Mouse (Mus musculus) CH12F3 (cell line): ENCODE measurements around the gene Ccnd3.

Experiments
- in situ Hi-C: fragments of 300-500 bp; cut with MboI; formaldehyde crosslinking; loops from 2 replicates; pipeline ENCODE4 v1.14.3; 2020; ENCODE audit warnings: low sequenced_read_pairs

Gene Ccnd3

GRCm38 (mm10) chr17:47504941-47505346, at the start of gene Ccnd3:
Gene Ccnd3, plus strand, starts transcription at chr17:47505051.
- in situ Hi-C loops = no loop called here

GRCm38 (mm10) chr17:47458310-47458709, 46.5 kb upstream of the Ccnd3 start:
- in situ Hi-C loops = no loop called here

DNA sequence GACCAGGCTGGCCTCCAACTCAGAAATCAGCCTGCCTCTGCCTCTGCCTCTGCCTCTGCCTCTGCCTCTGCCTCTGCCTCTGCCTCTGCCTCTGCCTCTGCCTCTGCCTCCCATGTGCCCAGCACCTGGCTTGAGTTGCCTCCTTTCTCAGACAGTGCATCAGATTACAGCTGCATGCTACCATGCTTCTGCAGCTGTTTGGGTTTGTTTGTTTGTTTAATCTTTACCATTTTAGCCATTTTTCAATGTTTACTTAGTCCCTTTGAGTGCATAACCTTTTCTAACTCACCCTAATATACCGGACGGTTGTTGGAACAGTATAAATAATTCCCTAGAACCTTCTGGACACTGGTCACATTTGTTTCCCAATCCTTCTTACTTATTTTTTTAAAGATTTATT, 45.9 kb upstream of the Ccnd3 start:
- in situ Hi-C loops = no loop called here

- in situ Hi-C loops = no loop called here
Observed at GRCm38 (mm10) chr17:47459341-47459919, 45.4 kb upstream of the Ccnd3 start.

DNA sequence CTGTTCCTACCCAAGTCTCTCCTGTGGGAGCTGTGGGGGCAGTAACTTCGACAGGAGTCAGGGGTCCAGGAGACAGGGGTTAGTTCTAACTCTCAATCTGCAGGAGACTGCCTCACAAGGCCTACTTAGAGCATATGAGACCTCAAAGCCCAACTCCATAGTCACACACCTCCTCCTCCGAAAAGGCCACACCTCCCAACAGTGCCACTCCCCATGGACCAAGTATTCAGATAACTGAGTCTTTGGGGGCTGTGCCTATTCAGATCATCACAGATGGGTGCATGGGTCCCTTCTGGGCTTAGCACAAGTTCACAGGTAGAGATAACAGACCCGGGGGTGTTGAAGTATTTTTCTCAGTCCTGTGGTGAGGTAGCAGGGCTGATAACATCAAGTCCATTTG, 43.2 kb upstream of the Ccnd3 start:
- in situ Hi-C loops = no loop called here

DNA sequence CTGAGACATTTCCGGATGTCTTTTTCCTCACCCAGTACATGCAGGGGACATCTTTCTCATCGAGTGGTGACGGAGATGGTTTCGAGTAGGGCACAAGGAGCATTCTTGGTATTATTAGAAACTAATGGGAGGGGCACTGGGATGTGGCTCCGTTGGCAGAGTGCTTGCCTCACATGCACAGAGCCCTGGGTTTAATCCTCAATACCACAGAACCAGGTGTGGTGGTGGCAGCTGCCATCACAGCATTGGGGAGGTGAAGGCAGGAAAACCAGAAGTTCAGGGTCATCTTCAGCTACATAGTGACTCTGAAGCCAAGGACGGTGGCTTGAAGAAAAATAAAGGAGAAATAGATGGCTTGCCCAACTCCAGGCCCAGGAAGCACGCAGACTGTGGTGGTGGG, 42.6 kb upstream of the Ccnd3 start:
- in situ Hi-C loops = no loop called here

DNA sequence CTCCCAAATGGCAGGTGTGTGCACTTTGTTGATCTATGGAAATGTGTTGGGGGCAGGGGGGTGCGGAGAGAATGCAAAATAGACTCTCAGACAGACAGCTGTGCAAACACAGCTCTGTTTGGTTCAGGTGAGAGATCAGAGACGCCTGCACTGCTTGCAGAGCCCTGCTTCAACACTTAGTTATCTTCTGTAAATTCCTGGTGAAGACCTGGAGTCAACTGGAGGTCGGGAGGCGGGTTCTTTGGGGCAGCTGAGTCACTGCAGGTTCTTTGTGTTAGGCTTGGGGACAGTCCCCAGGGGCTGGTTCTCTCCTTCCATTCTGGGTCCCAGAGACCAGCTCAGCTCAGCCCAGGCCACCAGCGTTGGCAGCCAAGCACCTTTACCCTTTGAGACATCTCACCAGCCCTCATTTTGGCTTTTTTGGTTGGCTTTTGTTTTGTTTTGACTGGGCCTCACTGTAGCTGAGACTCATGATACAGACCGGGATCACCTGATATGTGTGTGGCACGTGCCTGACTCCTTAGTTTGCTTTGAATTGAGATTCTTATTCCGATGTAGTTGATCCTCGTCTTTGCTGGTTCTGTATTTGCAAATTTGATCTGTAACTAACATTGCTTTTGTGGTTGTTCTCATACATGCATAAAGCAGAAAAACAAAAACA, 42.0 kb upstream of the Ccnd3 start:
- in situ Hi-C loops = no loop called here

- in situ Hi-C loops = no loop called here
Observed at GRCm38 (mm10) chr17:47464248-47464965, 40.4 kb upstream of the Ccnd3 start.

- in situ Hi-C loops = no loop called here
Observed at GRCm38 (mm10) chr17:47465016-47465415, 39.8 kb upstream of the Ccnd3 start.

- in situ Hi-C loops = no loop called here
Observed at GRCm38 (mm10) chr17:47466284-47466683, 38.6 kb upstream of the Ccnd3 start.

GRCm38 (mm10) chr17:47467659-47468058, 37.2 kb upstream of the Ccnd3 start:
- in situ Hi-C loops = no loop called here

GRCm38 (mm10) chr17:47468063-47468462, 36.8 kb upstream of the Ccnd3 start:
- in situ Hi-C loops = no loop called here

DNA sequence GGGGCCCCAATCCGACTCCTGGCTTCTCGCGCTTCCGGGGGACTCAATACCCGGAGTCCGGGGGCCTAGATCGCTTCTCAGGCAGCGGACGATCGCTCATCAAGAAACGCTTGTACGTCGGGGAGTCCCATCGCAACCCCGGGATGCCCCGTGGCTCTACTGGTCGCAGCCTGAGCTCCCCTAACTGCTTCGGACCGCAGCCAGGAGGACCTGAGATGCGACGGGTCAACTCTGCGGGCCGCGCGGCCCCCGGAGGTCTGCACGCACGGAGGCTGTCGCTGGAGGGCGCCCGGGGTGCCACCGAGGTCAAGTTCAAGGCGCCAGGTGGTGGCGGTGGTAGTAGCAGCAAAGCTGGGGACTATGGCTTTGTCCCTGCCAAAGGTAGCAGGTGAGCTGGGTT, 36.4 kb upstream of the Ccnd3 start:
- in situ Hi-C loops = no loop called here

DNA sequence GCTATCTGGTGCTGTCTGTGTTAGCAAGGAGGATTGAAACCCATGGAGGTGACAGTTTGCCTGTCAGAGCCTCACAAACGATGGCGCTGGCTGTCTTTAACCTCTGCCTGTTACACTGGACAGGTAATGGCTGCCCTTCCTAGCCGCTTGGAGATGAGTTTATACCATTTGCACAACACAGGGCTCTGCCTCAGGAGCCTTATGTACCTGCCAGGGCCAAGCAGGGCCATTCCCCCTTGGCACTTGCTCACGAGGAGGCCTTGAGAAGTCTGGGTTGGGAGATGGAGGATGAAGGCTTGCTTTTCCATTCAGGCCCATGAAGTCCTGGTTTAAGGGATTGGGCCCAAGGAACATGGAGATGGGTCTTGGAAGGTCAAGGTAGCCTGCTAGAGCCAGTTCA, 35.2 kb upstream of the Ccnd3 start:
- in situ Hi-C loops = no loop called here

DNA sequence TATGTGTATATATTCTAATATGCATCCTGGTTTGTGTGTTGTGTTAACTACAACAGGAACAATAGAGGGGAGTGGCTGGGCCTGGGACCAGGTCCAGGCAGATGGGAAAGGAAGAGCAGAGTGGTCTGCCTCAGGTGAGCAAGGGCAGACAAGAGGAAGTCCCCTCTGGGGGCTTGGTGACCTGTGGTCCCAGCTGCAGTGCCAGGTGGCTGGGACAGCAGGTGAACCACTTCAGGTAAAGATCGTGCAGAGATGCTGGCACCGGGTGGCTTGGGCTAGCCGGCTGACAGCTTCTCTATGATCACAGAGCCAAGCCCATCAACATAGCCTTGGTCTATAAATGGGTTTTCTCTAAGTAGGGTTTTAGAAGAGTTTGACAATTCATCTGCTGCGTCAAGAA, 34.7 kb upstream of the Ccnd3 start:
- in situ Hi-C loops = no loop called here

GRCm38 (mm10) chr17:47470686-47471085, 34.2 kb upstream of the Ccnd3 start:
- in situ Hi-C loops = no loop called here

DNA sequence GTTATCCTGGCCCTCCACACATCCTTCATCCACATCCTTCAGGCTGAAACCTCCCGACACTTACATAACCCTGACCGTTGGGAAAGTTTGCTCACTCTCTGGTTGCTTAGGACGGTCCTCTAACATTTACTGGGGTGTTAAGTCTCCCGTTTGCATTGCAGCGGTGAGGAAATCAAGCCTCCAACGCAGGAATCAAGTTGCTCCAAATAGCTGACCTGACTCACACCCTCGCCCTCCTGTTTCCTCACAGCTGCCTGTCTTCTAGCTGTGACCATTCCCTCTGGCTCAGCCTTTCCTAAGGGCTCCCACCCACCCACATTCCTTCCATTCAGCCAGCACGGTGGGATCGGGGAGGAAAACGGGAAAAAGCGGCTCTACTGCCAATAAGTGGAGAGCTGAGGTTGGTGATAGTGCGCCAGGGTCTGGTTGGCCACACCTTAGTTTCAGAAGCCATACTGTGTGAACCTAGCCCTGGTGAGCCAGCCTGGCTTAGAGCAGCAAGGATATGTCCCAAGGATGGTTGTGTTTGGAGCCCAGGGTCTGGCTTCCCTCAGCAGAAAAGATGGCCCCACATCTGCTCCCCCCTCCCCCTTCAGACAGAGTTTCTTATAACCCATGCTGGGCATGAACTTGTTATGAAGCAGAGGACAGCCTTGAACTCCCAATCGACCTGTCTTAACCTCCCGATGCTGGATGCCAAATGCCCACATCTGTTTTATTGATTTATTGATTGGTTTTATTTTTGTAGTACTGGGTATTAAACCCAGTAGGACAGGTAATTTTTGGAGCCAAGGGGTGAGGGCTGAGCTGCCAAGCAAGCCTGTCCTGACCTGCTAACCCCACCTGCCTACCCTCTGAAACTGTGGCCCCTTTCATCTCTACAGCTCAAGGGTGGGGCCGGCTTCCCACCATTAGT, 32.2 kb upstream of the Ccnd3 start:
- in situ Hi-C loops = no loop called here

DNA sequence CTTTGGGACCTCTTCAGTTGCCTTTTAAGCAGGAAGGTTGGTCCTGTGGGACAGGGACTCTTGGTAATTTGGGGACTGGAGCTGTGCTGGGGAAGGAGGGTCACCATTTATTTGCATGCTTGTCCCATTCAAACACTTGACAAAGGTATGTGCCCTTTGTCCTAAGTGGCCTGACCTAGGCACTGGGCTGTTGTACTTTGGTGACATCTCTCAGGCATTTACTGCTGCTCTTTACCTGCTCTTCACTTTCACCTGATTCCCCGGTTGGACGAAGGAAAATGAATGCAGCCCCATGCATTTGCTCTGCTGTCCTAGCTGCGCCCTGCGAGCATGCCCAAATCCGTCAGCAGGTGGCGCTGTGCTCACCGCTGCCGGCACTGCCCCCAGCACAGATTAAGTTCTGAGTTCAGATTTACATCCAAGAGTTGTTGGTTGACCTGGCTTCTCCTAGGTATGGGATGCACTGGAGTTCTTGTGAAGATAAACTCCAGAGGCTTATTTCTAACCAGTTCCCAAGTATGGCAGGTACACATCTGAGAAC, 31.3 kb upstream of the Ccnd3 start:
- in situ Hi-C loops = no loop called here

DNA sequence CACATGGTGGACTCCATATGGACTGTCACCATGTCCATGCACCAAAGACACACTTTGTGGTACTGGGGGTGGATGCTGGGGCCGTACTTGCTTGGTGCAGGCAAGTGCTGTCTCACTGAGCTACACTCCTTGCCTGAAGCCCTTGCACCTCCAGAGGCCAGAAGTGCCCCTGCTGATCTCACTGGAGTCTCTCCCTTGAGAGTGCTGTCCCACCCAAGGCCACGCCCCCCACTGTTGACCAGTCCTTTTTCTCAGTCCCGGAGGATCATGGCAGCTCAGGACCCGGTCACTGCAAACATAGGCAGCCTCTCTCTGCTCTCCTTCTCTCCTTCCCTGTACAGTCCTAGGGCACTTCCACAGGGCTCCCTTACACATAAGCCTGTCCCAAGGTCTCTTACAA, 30.6 kb upstream of the Ccnd3 start:
- in situ Hi-C loops = no loop called here

DNA sequence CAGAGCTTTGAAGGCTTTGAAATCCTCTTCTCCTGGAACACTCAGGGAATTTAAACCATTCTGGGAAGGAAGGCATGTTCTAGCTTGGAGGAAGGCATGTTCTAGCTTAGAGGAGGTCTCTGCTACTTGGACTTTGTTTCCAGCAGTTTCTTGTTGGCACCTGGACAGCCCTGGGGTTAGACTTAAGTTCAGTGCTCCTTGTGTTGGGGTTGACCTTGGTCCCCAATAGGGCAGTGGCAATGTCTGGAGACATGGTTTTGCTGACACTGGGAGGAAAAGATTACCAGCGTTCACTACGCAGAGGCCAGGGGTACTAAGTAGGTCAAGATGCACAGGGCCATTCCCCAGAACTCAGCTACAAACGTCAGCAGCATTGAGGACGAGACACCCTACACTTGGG, 29.7 kb upstream of the Ccnd3 start:
- in situ Hi-C loops = loop anchor here (25.0 kb wide), 1 partner anchor 88 kb away; the partner anchor contains the start of gene Guca1b

DNA sequence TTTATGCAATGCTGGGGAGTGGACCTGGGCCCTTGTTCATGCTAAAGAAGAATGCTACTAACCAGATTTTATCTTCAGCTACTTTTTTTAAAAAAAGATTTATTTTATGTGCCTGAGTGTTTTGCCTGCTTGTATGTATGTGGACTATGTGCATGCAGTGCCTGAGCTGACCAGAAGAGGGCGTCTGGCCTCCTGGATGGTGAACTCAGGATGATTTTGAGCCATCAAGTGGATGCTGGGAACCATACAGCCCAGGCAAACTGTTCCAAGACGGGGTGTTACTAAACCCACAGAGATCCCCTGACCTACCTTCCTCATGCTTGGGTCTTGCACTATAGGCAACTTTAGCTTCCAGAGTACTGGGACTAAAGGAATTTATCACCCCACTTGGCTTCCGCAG, 29.1 kb upstream of the Ccnd3 start:
- in situ Hi-C loops = loop anchor here (25.0 kb wide), 1 partner anchor 88 kb away; the partner anchor contains the start of gene Guca1b
